Mouse (Mus musculus) embryonic facial prominence, embryonic 10.5 days (tissue): ENCODE results near the gene Gpm6b. TPM values are rescaled to one million over a fixed set of nuclear protein-coding genes. Genes with fewer than 3 reads are reported as not detected.
A peak's percentile ranks its signal among the peaks of the same experiment; 100 is the strongest.

Source experiments
- DNase-seq: peaks from one replicate; pipeline ENCODE4 v3.0.0-alpha.2; 2017; ENCODE audit warnings: low spot score
- H3K27ac ChIP-seq: fragments of 300-500 bp; sonication (generic); replicated peaks from 2 replicates; pipeline ENCODE4 v1.5.1; 2016; ENCODE audit warnings: mild to moderate bottlenecking
- H3K27me3 ChIP-seq: fragments of 300-500 bp; sonication (generic); replicated peaks from 2 replicates; pipeline ENCODE4 v1.6.1; 2016; ENCODE audit warnings: low read depth, mild to moderate bottlenecking; ENCODE audit not compliant: poor library complexity, severe bottlenecking
- H3K36me3 ChIP-seq: fragments of 300-500 bp; sonication (generic); replicated peaks from 2 replicates; pipeline ENCODE4 v1.6.1; 2016; ENCODE audit warnings: mild to moderate bottlenecking, moderate library complexity
- H3K4me1 ChIP-seq: fragments of 300-500 bp; sonication (generic); 2 replicates; pipeline ENCODE4 v1.6.1; 2016
- H3K4me3 ChIP-seq: fragments of 300-500 bp; sonication (generic); 2 replicates; pipeline ENCODE4 v1.5.1; 2016; ENCODE audit warnings: mild to moderate bottlenecking, moderate library complexity
- H3K9me3 ChIP-seq: fragments of 300-500 bp; sonication (generic); 2 replicates; pipeline ENCODE4 v1.6.1; 2016; ENCODE audit warnings: mild to moderate bottlenecking
- WGBS: fragments of 180-500 bp; shearing (Covaris S2); methylation state at CpG from one replicate; pipeline ENCODE4 v1.1.7; 2016; 5-methylcytosine and 5-hydroxymethylcytosine counted together
- polyA plus RNA-seq: library from polyadenylated mRNA; unstranded; fragments of >200 nt; fragmentation: Nextera tagmentation; extraction: Ambion mirVana; gene quantifications from 2 replicates; pipeline ENCODE4 v1.2.1, GENCODE M21; 2016

The Gpm6b gene
- polyA plus RNA-seq, 1 experiment from 2014 or later = 27.1 TPM

GRCm38 (mm10) chrX:166315251-166315650, 76.5 kb downstream of the Gpm6b start:
- DNase-seq = no peak
- H3K27me3 ChIP-seq = peaks cover 88% of the 10 kb centered on the region
- no peaks in the 10 kb centered on the region for H3K4me1 ChIP-seq
- H3K4me3 ChIP-seq = no peak overlapping the region
- H3K27ac ChIP-seq = no peak overlapping the region
- H3K9me3 ChIP-seq = no peaks in the 10 kb centered on the region
- H3K36me3 ChIP-seq = no peaks in the 10 kb centered on the region
- 84% methylated on average over 1 of the region's 1 CpGs for WGBS

- Histone ChIP-seq H3K27me3 (peaks cover 93% of the 10 kb centered on the region), H3K27ac (no peak overlapping the region)
- WGBS = 70% methylated on average over 7 of the region's 7 CpGs
Measured at GRCm38 (mm10) chrX:166316552-166317375, 78.1 kb downstream of the Gpm6b start.

GRCm38 (mm10) chrX:166317376-166317679, 78.6 kb downstream of the Gpm6b start:
- no peaks in the 10 kb centered on the region for H3K36me3 ChIP-seq
- H3K4me1 ChIP-seq = no peaks in the 10 kb centered on the region
- WGBS = 97% methylated on average over 1 of the region's 1 CpGs
- H3K27me3 ChIP-seq = peaks cover 93% of the 10 kb centered on the region
- no peaks in the 10 kb centered on the region for H3K9me3 ChIP-seq
- H3K27ac ChIP-seq = no peak overlapping the region
- H3K4me3 ChIP-seq = no peak overlapping the region
- no peak for DNase-seq

More at GRCm38 (mm10) chrX:166316552-166317375, 78.1 kb downstream of the Gpm6b start:
- no peaks in the 10 kb centered on the region for H3K4me1 ChIP-seq
- DNase-seq = no peak
- no peaks in the 10 kb centered on the region for H3K36me3 ChIP-seq
- no peaks in the 10 kb centered on the region for H3K9me3 ChIP-seq
- H3K4me3 ChIP-seq = no peak overlapping the region

GRCm38 (mm10) chrX:166323226-166323625, 84.5 kb downstream of the Gpm6b start:
- H3K27me3 ChIP-seq = peaks cover 77% of the 10 kb centered on the region
- no peaks in the 10 kb centered on the region for H3K36me3 ChIP-seq
- DNase-seq = no peak
- H3K27ac ChIP-seq = no peak overlapping the region
- WGBS = 90% methylated on average over 3 of the region's 3 CpGs
- H3K4me3 ChIP-seq = no peak overlapping the region
- peaks cover 9% of the 10 kb centered on the region for H3K4me1 ChIP-seq
- H3K9me3 ChIP-seq = no peaks in the 10 kb centered on the region

GRCm38 (mm10) chrX:166327621-166328020, 88.9 kb downstream of the Gpm6b start:
- Histone ChIP-seq H3K4me3 (no peak overlapping the region), H3K36me3 (no peaks in the 10 kb centered on the region), H3K9me3 (no peaks in the 10 kb centered on the region), H3K4me1 (peaks cover 20% of the 10 kb centered on the region), H3K27ac (peak overlapping the region; percentile 79; the same call in 1 of the 2 replicates), H3K27me3 (peaks cover 79% of the 10 kb centered on the region)
- WGBS = 68% methylated on average over 5 of the region's 5 CpGs
- DNase-seq = no peak

- WGBS = 47% methylated on average over 3 of the region's 3 CpGs
- H3K9me3 ChIP-seq = no peaks in the 10 kb centered on the region
- H3K4me1 ChIP-seq = peaks cover 20% of the 10 kb centered on the region
- peak overlapping the region; percentile 34; the same call in 1 of the 2 replicates for H3K4me3 ChIP-seq
- peak; percentile 9 for DNase-seq
- peaks cover 79% of the 10 kb centered on the region for H3K27me3 ChIP-seq
- no peaks in the 10 kb centered on the region for H3K36me3 ChIP-seq
- peak overlapping the region; percentile 79 for H3K27ac ChIP-seq
Measured at GRCm38 (mm10) chrX:166328219-166328901, 89.6 kb downstream of the Gpm6b start.

GRCm38 (mm10) chrX:166328904-166329451, 90.3 kb downstream of the Gpm6b start:
- no peaks in the 10 kb centered on the region for H3K36me3 ChIP-seq
- H3K27me3 ChIP-seq = peaks cover 79% of the 10 kb centered on the region
- H3K4me1 ChIP-seq = peaks cover 20% of the 10 kb centered on the region
- H3K9me3 ChIP-seq = no peaks in the 10 kb centered on the region
- WGBS = 20% methylated on average over 9 of the region's 9 CpGs
- H3K27ac ChIP-seq = peak overlapping the region; percentile 79
- peak overlapping the region; percentile 34 for H3K4me3 ChIP-seq
- peak; percentile 62 for DNase-seq

GRCm38 (mm10) chrX:166334516-166335136, 95.9 kb downstream of the Gpm6b start:
- no peak overlapping the region for H3K27ac ChIP-seq
- WGBS = 86% methylated on average over 6 of the region's 6 CpGs
- H3K36me3 ChIP-seq = no peaks in the 10 kb centered on the region
- H3K4me3 ChIP-seq = no peak overlapping the region
- H3K9me3 ChIP-seq = no peaks in the 10 kb centered on the region
- H3K27me3 ChIP-seq = peaks cover 97% of the 10 kb centered on the region
- no peak for DNase-seq
- H3K4me1 ChIP-seq = 0 out of 2 replicates have a peak, but pooled peaks cover 3% of the 10 kb centered on the region

- Histone ChIP-seq H3K4me1 (no peaks in the 10 kb centered on the region), H3K4me3 (no peak overlapping the region), H3K27ac (no peak overlapping the region), H3K36me3 (no peaks in the 10 kb centered on the region), H3K9me3 (no peaks in the 10 kb centered on the region), H3K27me3 (peaks cover 96% of the 10 kb centered on the region)
- WGBS = 87% methylated on average over 5 of the region's 5 CpGs
- DNase-seq = no peak
Measured at GRCm38 (mm10) chrX:166338353-166338752, 99.6 kb downstream of the Gpm6b start.

GRCm38 (mm10) chrX:166338784-166339520, 100.2 kb downstream of the Gpm6b start:
- Histone ChIP-seq H3K27ac (no peak overlapping the region), H3K4me3 (no peak overlapping the region), H3K9me3 (no peaks in the 10 kb centered on the region), H3K4me1 (no peaks in the 10 kb centered on the region), H3K27me3 (peaks cover 90% of the 10 kb centered on the region), H3K36me3 (no peaks in the 10 kb centered on the region)
- 91% methylated on average over 9 of the region's 9 CpGs for WGBS
- DNase-seq = no peak

GRCm38 (mm10) chrX:166339911-166340310, 101.2 kb downstream of the Gpm6b start:
- DNase-seq = no peak
- H3K9me3 ChIP-seq = no peaks in the 10 kb centered on the region
- no peaks in the 10 kb centered on the region for H3K36me3 ChIP-seq
- H3K27ac ChIP-seq = no peak overlapping the region
- H3K27me3 ChIP-seq = peaks cover 89% of the 10 kb centered on the region
- 91% methylated on average over 4 of the region's 4 CpGs for WGBS
- no peak overlapping the region for H3K4me3 ChIP-seq
- no peaks in the 10 kb centered on the region for H3K4me1 ChIP-seq

- no peak overlapping the region for H3K4me3 ChIP-seq
- H3K4me1 ChIP-seq = no peaks in the 10 kb centered on the region
- peaks cover 81% of the 10 kb centered on the region for H3K27me3 ChIP-seq
- H3K27ac ChIP-seq = no peak overlapping the region
- no peak for DNase-seq
- H3K9me3 ChIP-seq = no peaks in the 10 kb centered on the region
- 85% methylated on average over 6 of the region's 6 CpGs for WGBS
- no peaks in the 10 kb centered on the region for H3K36me3 ChIP-seq
Measured at GRCm38 (mm10) chrX:166341795-166342194, 103.1 kb downstream of the Gpm6b start.
